Mouse (Mus musculus) kidney, adult 11 months (tissue): ENCODE data around the gene 1700001L19Rik.

ENCODE experiments used
- DNase-seq: peaks from one replicate; pipeline ENCODE4 v3.0.0; 2022

1700001L19Rik gene

GRCm38 (mm10) chr13:68622792-68623191, 25.6 kb downstream of the 1700001L19Rik start:
- no peak for DNase-seq

DNA sequence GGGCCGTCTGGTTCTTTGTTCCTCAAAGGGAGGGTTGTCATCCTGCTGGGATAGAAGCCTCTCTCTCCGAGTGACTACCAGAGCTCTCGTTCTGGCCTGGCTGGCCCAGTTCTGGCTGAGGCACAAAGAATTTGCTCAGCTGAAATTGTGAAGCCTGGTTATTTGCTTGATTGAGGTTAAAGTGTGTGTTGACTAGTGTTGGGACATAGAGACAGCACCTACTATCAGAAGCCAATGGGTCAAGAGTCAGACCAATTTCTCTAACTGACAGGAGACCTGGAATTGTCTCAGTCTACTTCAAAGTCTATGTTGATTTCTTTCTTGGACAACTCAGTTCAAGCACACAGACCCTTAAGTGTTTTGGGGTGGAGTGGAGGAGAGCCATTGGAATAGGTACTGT, 29.8 kb downstream of the 1700001L19Rik start:
- no peak for DNase-seq

DNA sequence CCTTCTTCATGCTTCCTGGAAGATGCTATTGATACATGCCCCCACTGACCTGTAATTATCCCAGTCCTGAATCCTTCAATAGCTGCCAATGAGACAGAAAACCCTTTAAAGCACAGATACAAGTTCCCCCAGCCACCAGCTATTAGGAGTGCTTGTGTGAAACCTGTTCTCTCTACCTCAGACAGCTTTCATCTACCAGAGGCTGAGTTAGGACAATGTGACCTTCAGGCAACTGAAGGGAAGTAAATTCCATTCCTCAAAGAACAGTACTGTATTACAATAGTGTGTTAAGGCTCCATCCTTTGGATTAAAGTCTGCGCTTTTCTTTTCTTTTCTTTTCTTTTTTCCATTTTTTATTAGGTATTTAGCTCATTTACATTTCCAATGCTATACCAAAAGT, 45.6 kb downstream of the 1700001L19Rik start:
- no peak for DNase-seq
